Mouse (Mus musculus) forebrain, embryonic 10.5 days (tissue): ENCODE results near the gene Kcnc3. TPM values are rescaled to one million over a fixed set of nuclear protein-coding genes. Genes with fewer than 3 reads are reported as not detected.
A peak's percentile ranks its signal among the peaks of the same experiment; 100 is the strongest.

ENCODE experiments used
- DNase-seq: peaks from one replicate; pipeline ENCODE4 v3.0.0-alpha.2; 2017; ENCODE audit warnings: low spot score; ENCODE audit errors: extremely low spot score
- H3K27ac ChIP-seq: fragments of 300-500 bp; sonication (generic); 2 replicates; pipeline ENCODE4 v1.5.1; 2016; ENCODE audit warnings: mild to moderate bottlenecking
- H3K27me3 ChIP-seq: fragments of 300-500 bp; sonication (generic); 2 replicates; pipeline ENCODE4 v1.6.1; 2016; ENCODE audit warnings: mild to moderate bottlenecking; ENCODE audit not compliant: poor library complexity, severe bottlenecking
- H3K36me3 ChIP-seq: fragments of 300-500 bp; sonication (generic); replicated peaks from 2 replicates; pipeline ENCODE4 v1.6.1; 2016; ENCODE audit warnings: mild to moderate bottlenecking, moderate library complexity
- H3K4me1 ChIP-seq: fragments of 300-500 bp; sonication (generic); 2 replicates; pipeline ENCODE4 v1.6.1; 2016
- H3K4me3 ChIP-seq: fragments of 300-500 bp; sonication (generic); 2 replicates; pipeline ENCODE4 v1.5.1; 2016; ENCODE audit warnings: mild to moderate bottlenecking, moderate library complexity
- H3K9me3 ChIP-seq: fragments of 300-500 bp; sonication (generic); 2 replicates; pipeline ENCODE4 v1.6.1; 2016; ENCODE audit warnings: mild to moderate bottlenecking, moderate library complexity
- WGBS: fragments of 180-500 bp; shearing (Covaris S2); methylation state at CpG from one replicate; pipeline ENCODE4 v1.1.7; 2016; 5-methylcytosine and 5-hydroxymethylcytosine counted together
- polyA plus RNA-seq: library from polyadenylated mRNA; unstranded; fragments of >200 nt; fragmentation: Nextera tagmentation; extraction: Ambion mirVana; gene quantifications from 2 replicates; pipeline ENCODE4 v1.2.1, GENCODE M21; 2016

Kcnc3 gene
- polyA plus RNA-seq, 1 experiment from 2014 or later: 0.84 TPM

DNA sequence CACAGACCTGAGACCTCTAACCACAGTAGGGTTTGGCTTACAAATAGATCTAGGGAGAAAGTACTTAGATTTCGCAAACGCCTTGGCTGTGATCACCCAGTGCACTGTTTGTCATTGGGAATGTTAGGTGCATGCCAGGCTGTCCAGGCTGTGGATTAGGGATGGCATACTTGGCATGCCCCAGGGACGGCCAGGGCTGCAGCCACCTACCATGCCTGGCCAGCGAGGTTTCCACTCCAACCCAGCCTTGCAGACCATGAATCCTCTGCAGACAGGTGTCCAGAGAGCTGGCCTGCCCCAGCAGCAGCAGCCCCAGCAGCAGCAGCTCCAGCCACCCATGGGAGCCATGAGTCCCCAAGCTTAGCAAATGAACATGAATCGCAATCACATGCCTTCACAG lies 54.8 kb downstream of the Kcnc3 start:
- WGBS: 77% methylated on average over 5 of the region's 5 CpGs
- H3K9me3 ChIP-seq: no peaks in the 10 kb centered on the region
- peaks cover 14% of the 10 kb centered on the region for H3K4me1 ChIP-seq
- no peak overlapping the region for H3K4me3 ChIP-seq
- no peak overlapping the region for H3K27ac ChIP-seq
- H3K36me3 ChIP-seq: no peaks in the 10 kb centered on the region
- no peak for DNase-seq
- peaks cover 67% of the 10 kb centered on the region for H3K27me3 ChIP-seq

DNA sequence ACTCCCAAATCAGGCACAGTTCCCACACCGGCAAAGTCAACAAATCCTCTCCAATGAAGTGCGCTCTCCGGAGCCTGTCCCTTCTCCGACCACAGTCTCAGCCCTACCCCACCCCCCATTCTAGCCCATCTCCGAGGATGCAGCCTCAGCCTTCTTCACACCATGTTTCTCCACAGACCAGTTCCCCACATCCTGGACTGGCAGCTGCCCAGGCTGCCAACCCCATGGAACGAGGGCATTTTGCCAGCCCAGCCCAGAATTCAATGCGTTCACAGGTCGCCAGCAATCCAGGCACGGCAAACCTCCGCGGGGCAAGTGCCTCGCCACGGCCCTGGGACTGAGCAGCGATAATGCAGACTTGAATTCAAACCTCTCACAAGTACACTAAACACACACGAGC lies 55.5 kb downstream of the Kcnc3 start:
- Histone ChIP-seq H3K4me1 (peaks cover 9% of the 10 kb centered on the region), H3K9me3 (no peaks in the 10 kb centered on the region), H3K27me3 (peaks cover 60% of the 10 kb centered on the region), H3K4me3 (peak overlapping the region; percentile 16; the same call in 1 of the 2 replicates), H3K36me3 (no peaks in the 10 kb centered on the region), H3K27ac (no peak overlapping the region)
- 26% methylated on average over 15 of the region's 15 CpGs for WGBS
- DNase-seq: no peak

DNA sequence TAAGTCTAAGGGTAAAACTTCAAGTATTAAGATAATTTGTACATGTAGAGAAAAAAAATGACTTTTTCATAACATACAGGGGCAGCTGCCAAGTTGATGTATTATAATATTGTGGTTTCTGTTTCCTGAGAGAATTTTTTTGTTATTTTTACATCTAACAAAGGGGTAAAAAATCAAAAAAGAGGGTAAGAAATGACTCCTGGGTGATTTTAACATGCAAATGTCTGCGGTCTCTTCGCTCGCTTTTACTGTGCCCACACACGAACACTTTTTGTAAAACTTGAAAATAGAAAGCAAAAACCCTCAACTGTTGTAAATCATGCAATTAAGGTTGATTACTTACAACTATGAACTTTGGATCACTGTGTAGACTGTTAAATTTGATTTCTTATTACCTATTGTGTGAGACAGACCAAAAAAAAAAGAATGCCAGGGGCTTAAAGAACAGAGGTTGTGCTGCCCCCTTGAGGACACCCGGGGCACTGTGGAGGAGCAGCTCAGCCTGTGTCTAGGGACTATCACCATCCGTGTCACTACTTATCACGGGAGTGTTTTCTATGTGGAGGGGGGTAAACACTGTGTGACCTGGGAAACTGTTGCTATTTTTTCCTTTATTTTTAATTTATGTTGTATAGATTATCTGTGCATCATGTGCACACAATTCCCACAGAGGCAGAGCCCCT lies 56.7 kb downstream of the Kcnc3 start:
- H3K36me3 ChIP-seq: no peaks in the 10 kb centered on the region
- H3K4me3 ChIP-seq: no peak overlapping the region
- H3K27me3 ChIP-seq: peaks cover 48% of the 10 kb centered on the region
- DNase-seq: peak; percentile 58
- peaks cover 5% of the 10 kb centered on the region; the same call in 1 of the 2 replicates for H3K4me1 ChIP-seq
- H3K9me3 ChIP-seq: no peaks in the 10 kb centered on the region
- 54% methylated on average over 7 of the region's 7 CpGs for WGBS
- H3K27ac ChIP-seq: no peak overlapping the region

DNA sequence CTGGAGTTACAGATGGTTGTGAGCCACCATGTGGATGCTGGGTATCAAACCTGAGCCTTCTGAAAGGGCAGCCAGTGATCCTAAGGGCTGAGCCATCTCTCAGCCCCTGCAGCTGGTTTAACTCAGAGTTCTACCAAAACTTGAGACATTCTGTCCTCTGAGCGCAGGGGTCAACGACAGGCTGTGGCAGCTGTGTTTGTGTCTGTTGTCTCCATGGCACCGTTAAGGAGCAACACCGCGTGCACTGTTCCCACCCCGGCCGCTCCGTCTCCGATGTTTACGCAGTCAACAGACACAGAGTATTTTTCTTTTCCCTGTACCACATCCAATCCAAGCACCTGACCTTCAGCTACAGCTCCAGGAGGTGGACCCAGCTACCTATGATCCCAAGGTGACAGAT lies 57.3 kb downstream of the Kcnc3 start:
- Histone ChIP-seq H3K36me3 (no peaks in the 10 kb centered on the region), H3K27me3 (peaks cover 45% of the 10 kb centered on the region), H3K4me1 (peaks cover 5% of the 10 kb centered on the region; the same call in 1 of the 2 replicates), H3K9me3 (no peaks in the 10 kb centered on the region), H3K4me3 (no peak overlapping the region), H3K27ac (no peak overlapping the region)
- 83% methylated on average over 10 of the region's 10 CpGs for WGBS
- DNase-seq: no peak

DNA sequence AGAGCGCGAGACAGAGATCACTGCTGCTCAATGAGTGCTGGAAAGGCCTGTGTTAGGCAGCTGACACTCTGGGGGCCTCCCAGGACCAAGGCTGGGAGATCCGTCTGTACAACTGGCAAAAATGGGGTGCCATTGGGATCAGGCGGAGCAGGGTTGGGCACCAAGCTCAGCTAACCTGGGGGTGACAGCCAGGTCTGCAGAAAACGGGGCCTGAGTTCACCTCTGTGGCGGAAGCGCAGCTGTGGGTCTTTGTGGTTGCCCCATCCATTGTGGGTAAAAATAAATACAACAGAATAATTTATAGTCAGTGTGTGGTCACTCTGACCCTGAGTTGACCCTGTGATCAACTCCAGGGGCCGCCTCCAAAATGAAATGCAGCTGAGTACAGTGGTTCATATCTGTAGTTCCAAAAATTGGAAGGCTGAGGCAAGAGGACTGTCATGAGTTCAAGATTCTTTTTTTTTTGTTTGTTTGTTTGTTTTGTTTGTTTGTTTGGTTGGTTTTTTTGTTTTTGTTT lies 58.7 kb downstream of the Kcnc3 start:
- no peak overlapping the region for H3K4me3 ChIP-seq
- no peak for DNase-seq
- H3K27ac ChIP-seq: no peak overlapping the region
- H3K27me3 ChIP-seq: peaks cover 31% of the 10 kb centered on the region
- H3K9me3 ChIP-seq: no peaks in the 10 kb centered on the region
- peaks cover 5% of the 10 kb centered on the region; the same call in 1 of the 2 replicates for H3K4me1 ChIP-seq
- 80% methylated on average over 8 of the region's 8 CpGs for WGBS
- H3K36me3 ChIP-seq: no peaks in the 10 kb centered on the region

DNA sequence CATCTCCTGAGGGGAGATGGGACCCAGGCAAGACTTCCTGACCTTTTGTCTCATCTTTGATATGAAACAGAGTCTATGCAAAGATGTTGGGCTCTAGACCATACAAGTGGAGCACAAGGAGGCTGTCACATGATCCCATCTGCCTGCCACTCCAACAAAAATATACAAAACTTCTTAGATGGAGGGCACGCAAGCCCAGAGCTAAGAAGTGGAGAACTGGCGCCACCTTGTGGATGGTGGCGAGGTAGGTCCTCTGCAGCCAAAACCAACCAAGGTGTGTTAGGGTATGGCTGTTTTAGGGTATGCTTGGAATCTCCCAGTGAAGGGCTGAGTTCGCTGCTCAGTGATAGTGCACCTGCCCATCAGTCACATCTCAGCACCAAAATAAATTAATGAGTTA lies 59.5 kb downstream of the Kcnc3 start:
- peak; percentile 57 for DNase-seq
- H3K9me3 ChIP-seq: no peaks in the 10 kb centered on the region
- no peaks in the 10 kb centered on the region for H3K36me3 ChIP-seq
- peaks cover 5% of the 10 kb centered on the region; the same call in 1 of the 2 replicates for H3K4me1 ChIP-seq
- peaks cover 22% of the 10 kb centered on the region for H3K27me3 ChIP-seq
- WGBS: 10% methylated on average over 4 of the region's 4 CpGs
- H3K4me3 ChIP-seq: no peak overlapping the region
- no peak overlapping the region for H3K27ac ChIP-seq

DNA sequence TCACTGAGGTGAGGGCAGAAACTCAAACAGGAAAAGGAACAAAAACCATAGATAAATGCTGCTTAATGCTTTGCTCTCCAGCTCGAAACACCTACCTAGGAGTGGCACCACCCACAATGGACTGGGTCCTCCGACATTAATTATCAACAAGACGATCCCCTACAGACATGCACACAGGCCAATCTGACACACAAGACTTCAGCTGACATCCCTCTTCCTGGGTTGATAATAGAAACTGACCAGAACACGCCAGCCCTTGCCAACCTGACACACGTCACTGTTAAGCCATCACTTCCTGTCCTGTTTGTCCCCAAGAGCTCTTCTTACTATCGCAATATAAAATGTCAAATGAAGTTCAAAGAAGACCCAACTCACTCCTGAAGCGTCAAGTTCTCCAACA lies 61.0 kb downstream of the Kcnc3 start:
- Histone ChIP-seq H3K9me3 (no peaks in the 10 kb centered on the region), H3K4me1 (no peaks in the 10 kb centered on the region), H3K27me3 (peaks cover 8% of the 10 kb centered on the region; the same call in 1 of the 2 replicates), H3K36me3 (no peaks in the 10 kb centered on the region), H3K4me3 (no peak overlapping the region), H3K27ac (no peak overlapping the region)
- DNase-seq: no peak
- 85% methylated on average over 7 of the region's 7 CpGs for WGBS

DNA sequence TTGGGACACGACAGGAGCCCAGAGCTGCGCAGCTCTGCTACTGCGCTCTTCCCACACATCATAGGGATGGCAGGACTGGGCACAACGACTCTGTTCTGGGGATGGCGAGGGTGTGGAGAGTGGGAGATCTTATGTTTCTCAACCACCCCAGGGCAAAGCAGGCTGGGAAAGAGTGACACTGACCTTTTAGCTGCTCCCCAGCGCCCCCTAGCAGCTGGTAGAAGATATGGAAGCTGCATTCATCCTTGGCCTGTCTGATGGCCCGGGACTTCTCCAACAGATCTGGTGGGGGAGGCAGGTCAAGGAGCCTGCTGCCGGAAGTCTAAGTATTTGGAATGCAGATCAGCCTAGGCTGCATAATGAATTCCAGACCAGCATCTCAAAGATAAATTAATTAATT lies 63.3 kb downstream of the Kcnc3 start:
- no peak for DNase-seq

More for the DNA sequence above, 63.3 kb downstream of the Kcnc3 start:
- Histone ChIP-seq H3K27me3 (no peaks in the 10 kb centered on the region), H3K27ac (no peak overlapping the region), H3K4me1 (no peaks in the 10 kb centered on the region), H3K4me3 (no peak overlapping the region), H3K36me3 (no peaks in the 10 kb centered on the region), H3K9me3 (no peaks in the 10 kb centered on the region)
- WGBS: 54% methylated on average over 8 of the region's 8 CpGs

Other genes with a start within 250 kb of the Kcnc3 start
- gene Syt3, start 206.6 kb upstream of the Kcnc3 start, polyA plus RNA-seq: 3.2 and 4.1 TPM in 2 replicates
- gene 1700008O03Rik, start 204.8 kb upstream of the Kcnc3 start, polyA plus RNA-seq: 1.6 and 2.1 TPM in 2 replicates
- 1.8 and 2.1 TPM in 2 replicates for gene Lrrc4b, start 161.6 kb upstream of the Kcnc3 start, polyA plus RNA-seq
- gene Aspdh, start 125.3 kb upstream of the Kcnc3 start, polyA plus RNA-seq: 1.3 and 1.5 TPM in 2 replicates
- gene Josd2, start 122.7 kb upstream of the Kcnc3 start, polyA plus RNA-seq: 74.9 and 78.5 TPM in 2 replicates
- 95.8 and 96.9 TPM in 2 replicates for gene Emc10, start 94.1 kb upstream of the Kcnc3 start, polyA plus RNA-seq
- 15.1 and 15.8 TPM in 2 replicates for gene Fam71e1, start 94.1 kb upstream of the Kcnc3 start, polyA plus RNA-seq
- 0.06 and 0.12 TPM in 2 replicates for gene Mybpc2, start 66.0 kb upstream of the Kcnc3 start, polyA plus RNA-seq
- not detected in 2 replicates for gene Spib, start 58.6 kb upstream of the Kcnc3 start, polyA plus RNA-seq
- 190 and 195 TPM in 2 replicates for gene Pold1, start 41.8 kb upstream of the Kcnc3 start, polyA plus RNA-seq
- 74.6 and 76.2 TPM in 2 replicates for gene Nr1h2, start 36.7 kb upstream of the Kcnc3 start, polyA plus RNA-seq
- gene Napsa, start 18.3 kb upstream of the Kcnc3 start, polyA plus RNA-seq: 0.29 and 0.48 TPM in 2 replicates
- gene Myh14, start 80.2 kb downstream of the Kcnc3 start, polyA plus RNA-seq: 1.5 and 1.8 TPM in 2 replicates
- not detected in 2 replicates for gene Izumo2, start 118.1 kb downstream of the Kcnc3 start, polyA plus RNA-seq
- gene Vrk3, start 157.7 kb downstream of the Kcnc3 start, polyA plus RNA-seq: 42.1 and 43.4 TPM in 2 replicates
- 3.5 and 4.3 TPM in 2 replicates for gene Zfp473, start 160.4 kb downstream of the Kcnc3 start, polyA plus RNA-seq
- 168 and 172 TPM in 2 replicates for gene Nup62, start 225.4 kb downstream of the Kcnc3 start, polyA plus RNA-seq
- gene Il4i1, start 225.7 kb downstream of the Kcnc3 start, polyA plus RNA-seq: 0.85 and 1.7 TPM in 2 replicates
- gene Atf5, start 226.0 kb downstream of the Kcnc3 start, polyA plus RNA-seq: 3.3 and 3.6 TPM in 2 replicates